Mouse (Mus musculus) thymus, adult 2 months (tissue): ENCODE measurements around the gene Schip1.

ENCODE experiments used
- CTCF ChIP-seq: fragments of 200-500 bp; IDR thresholded peaks from 2 replicates; pipeline ENCODE4 v1.5.1; 2012; ENCODE audit warnings: mild to moderate bottlenecking, control low read depth, low read length, moderate library complexity, borderline replicate concordance; ENCODE audit not compliant: control insufficient read depth, poor library complexity, insufficient read depth; ENCODE audit errors: extremely low read depth
- POLR2A ChIP-seq: fragments of 200-500 bp; IDR thresholded peaks from 2 replicates; pipeline ENCODE4 v1.6.1; 2012; ENCODE audit warnings: mild to moderate bottlenecking, low read length, control low read depth, moderate library complexity; ENCODE audit not compliant: control insufficient read depth, poor library complexity, insufficient read depth; ENCODE audit errors: extremely low read depth

DNA sequence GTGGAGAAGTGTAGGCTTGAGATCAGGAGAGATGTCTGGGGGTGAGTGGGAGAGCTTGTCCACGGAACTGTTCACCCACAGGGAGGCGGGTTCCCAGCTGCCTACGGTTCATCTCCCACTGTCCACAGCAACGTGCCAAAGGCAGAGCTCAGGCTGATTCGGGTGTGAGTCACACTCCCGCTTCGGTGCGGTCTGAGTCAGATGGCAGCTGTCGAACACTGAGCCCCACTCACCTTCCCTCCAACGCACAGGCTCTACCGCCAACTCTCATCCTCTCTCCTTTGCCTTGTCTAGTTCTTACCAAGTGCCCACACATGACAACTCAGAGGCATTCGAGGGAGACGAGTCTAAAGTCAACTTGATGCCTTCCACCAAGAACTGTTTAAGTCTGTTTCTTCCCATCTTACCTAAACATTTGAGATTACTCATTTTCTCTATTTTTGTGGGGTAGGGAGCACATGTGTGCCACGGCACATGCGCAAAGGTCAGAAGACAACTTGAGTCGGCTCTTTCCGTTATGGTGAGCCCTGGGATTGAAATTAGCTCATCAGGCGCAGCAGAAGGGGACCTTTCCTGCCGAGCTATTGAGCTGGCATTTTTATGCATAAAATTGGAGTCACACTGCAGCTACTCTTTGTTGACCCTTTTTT, 544.4 kb downstream of the Schip1 start:
- no peak for TF ChIP-seq CTCF
- no peak for TF ChIP-seq POLR2A
